Mouse (Mus musculus) brain, embryonic 14.5 days (tissue): ENCODE measurements around the gene Rin3. TPM values are rescaled to one million over a fixed set of nuclear protein-coding genes. Genes with fewer than 3 reads are reported as not detected.

Experiments
- DNase-seq: peaks from one replicate; pipeline ENCODE4 v3.0.0-alpha.2; 2011; ENCODE audit warnings: low read depth
- CTCF ChIP-seq: fragments of 200-500 bp; IDR thresholded peaks from 2 replicates; pipeline ENCODE4 v1.5.1; 2012; ENCODE audit warnings: inconsistent platforms, mild to moderate bottlenecking, moderate library complexity, borderline replicate concordance; ENCODE audit not compliant: insufficient read depth, insufficient read length; ENCODE audit errors: extremely low read depth
- POLR2A ChIP-seq: fragments of 200-500 bp; IDR thresholded peaks from 2 replicates; pipeline ENCODE4 v1.6.1; 2012; ENCODE audit warnings: mild to moderate bottlenecking, inconsistent platforms, borderline replicate concordance; ENCODE audit not compliant: poor library complexity, insufficient read depth, insufficient read length, severe bottlenecking; ENCODE audit errors: extremely low read depth
- polyA plus RNA-seq: library from polyadenylated mRNA; depleted of rRNA; stranded (reverse); fragments of >200 nt; gene quantifications from 2 replicates; pipeline ENCODE4 v1.2.3, GENCODE M21; 2012

Rin3 gene
- polyA plus RNA-seq, 1 experiment, result 4.2 TPM

GRCm38 (mm10) chr12:102291686-102292085, 8.8 kb downstream of the Rin3 start:
- DNase-seq, result no peak
- no peak for TF ChIP-seq POLR2A
- no peak for TF ChIP-seq CTCF

- TF ChIP-seq POLR2A, result no peak
- no peak for TF ChIP-seq CTCF
- no peak for DNase-seq
Observed at GRCm38 (mm10) chr12:102292501-102293215, 9.8 kb downstream of the Rin3 start.

- DNase-seq, result no peak
Observed at GRCm38 (mm10) chr12:102294634-102295033, 11.8 kb downstream of the Rin3 start.

GRCm38 (mm10) chr12:102295230-102295629, 12.4 kb downstream of the Rin3 start:
- DNase-seq, result no peak
- TF ChIP-seq CTCF (no peak), POLR2A (no peak)

More at GRCm38 (mm10) chr12:102294634-102295033, 11.8 kb downstream of the Rin3 start:
- TF ChIP-seq CTCF, result no peak
- TF ChIP-seq POLR2A, result no peak

- DNase-seq, result no peak
Observed at GRCm38 (mm10) chr12:102295662-102296061, 12.8 kb downstream of the Rin3 start.

GRCm38 (mm10) chr12:102296361-102296760, 13.5 kb downstream of the Rin3 start:
- TF ChIP-seq POLR2A, result no peak
- no peak for TF ChIP-seq CTCF
- no peak for DNase-seq

More at GRCm38 (mm10) chr12:102295662-102296061, 12.8 kb downstream of the Rin3 start:
- no peak for TF ChIP-seq POLR2A
- TF ChIP-seq CTCF, result no peak

- no peak for DNase-seq
- no peak for TF ChIP-seq POLR2A
- TF ChIP-seq CTCF, result no peak
Observed at GRCm38 (mm10) chr12:102296967-102297366, 14.1 kb downstream of the Rin3 start.

GRCm38 (mm10) chr12:102299209-102299608, 16.4 kb downstream of the Rin3 start:
- TF ChIP-seq CTCF (no peak), POLR2A (no peak)
- no peak for DNase-seq

GRCm38 (mm10) chr12:102301585-102301984, 18.7 kb downstream of the Rin3 start:
- TF ChIP-seq POLR2A, result no peak
- no peak for TF ChIP-seq CTCF
- no peak for DNase-seq

- DNase-seq, result no peak
- TF ChIP-seq CTCF (no peak), POLR2A (no peak)
Observed at GRCm38 (mm10) chr12:102302322-102302721, 19.5 kb downstream of the Rin3 start.

GRCm38 (mm10) chr12:102302831-102303351, 20.0 kb downstream of the Rin3 start:
- TF ChIP-seq POLR2A, result no peak
- no peak for TF ChIP-seq CTCF
- no peak for DNase-seq

GRCm38 (mm10) chr12:102303867-102304266, 21.0 kb downstream of the Rin3 start:
- TF ChIP-seq CTCF (no peak), POLR2A (no peak)
- DNase-seq, result peak; percentile 46

GRCm38 (mm10) chr12:102305069-102305836, 22.4 kb downstream of the Rin3 start:
- DNase-seq, result peak; percentile 49
- TF ChIP-seq POLR2A (no peak), CTCF (no peak)
